Mouse (Mus musculus) skeletal muscle tissue, adult 2 months (tissue): ENCODE data around the gene Palm2.

ENCODE experiments used
- DNase-seq: peaks from one replicate; pipeline ENCODE4 v3.0.0-alpha.2; 2012; ENCODE audit warnings: low read depth, low spot score

The Palm2 gene

GRCm38 (mm10) chr4:57568268-57569068, 134.4 kb downstream of the Palm2 start:
- DNase-seq = no peak

GRCm38 (mm10) chr4:57569069-57569355, 135.0 kb downstream of the Palm2 start:
- no peak for DNase-seq

GRCm38 (mm10) chr4:57569711-57570110, 135.7 kb downstream of the Palm2 start:
- DNase-seq = no peak

- no peak for DNase-seq
Observed at GRCm38 (mm10) chr4:57570229-57570628, 136.2 kb downstream of the Palm2 start.

GRCm38 (mm10) chr4:57574181-57574580, 140.1 kb downstream of the Palm2 start:
- no peak for DNase-seq

GRCm38 (mm10) chr4:57574646-57575045, 140.6 kb downstream of the Palm2 start:
- DNase-seq = no peak

- no peak for DNase-seq
Observed at GRCm38 (mm10) chr4:57575686-57576085, 141.6 kb downstream of the Palm2 start.

- no peak for DNase-seq
Observed at GRCm38 (mm10) chr4:57576095-57576494, 142.0 kb downstream of the Palm2 start.

- DNase-seq = no peak
Observed at GRCm38 (mm10) chr4:57579683-57580082, 145.6 kb downstream of the Palm2 start.

- DNase-seq = no peak
Observed at GRCm38 (mm10) chr4:57585281-57585800, 151.3 kb downstream of the Palm2 start.

- peak; percentile 29 for DNase-seq
Observed at GRCm38 (mm10) chr4:57586933-57587658, 153.0 kb downstream of the Palm2 start.

- DNase-seq = no peak
Observed at GRCm38 (mm10) chr4:57588356-57588755, 154.3 kb downstream of the Palm2 start.

- no peak for DNase-seq
Observed at GRCm38 (mm10) chr4:57592751-57593150, 158.7 kb downstream of the Palm2 start.

- DNase-seq = no peak
Observed at GRCm38 (mm10) chr4:57599946-57600345, 165.9 kb downstream of the Palm2 start.

- no peak for DNase-seq
Observed at GRCm38 (mm10) chr4:57600685-57601457, 166.8 kb downstream of the Palm2 start.

GRCm38 (mm10) chr4:57601458-57601835, 167.4 kb downstream of the Palm2 start:
- no peak for DNase-seq

- DNase-seq = no peak
Observed at GRCm38 (mm10) chr4:57601903-57602617, 168.0 kb downstream of the Palm2 start.

- DNase-seq = peak; percentile 13
Observed at GRCm38 (mm10) chr4:57606258-57606657, 172.2 kb downstream of the Palm2 start.

GRCm38 (mm10) chr4:57607247-57607942, 173.3 kb downstream of the Palm2 start:
- DNase-seq = peak; percentile 85

- DNase-seq = peak; percentile 34
Observed at GRCm38 (mm10) chr4:57611303-57612077, 177.4 kb downstream of the Palm2 start.
